Mouse (Mus musculus): ENCODE results near the gene Ercc2. TPM values are rescaled to one million over a fixed set of nuclear protein-coding genes. Genes with fewer than 3 reads are reported as not detected.

Ercc2 gene
- polyA plus RNA-seq, 1 experiment from 2014 or later = 24.4 TPM

DNA sequence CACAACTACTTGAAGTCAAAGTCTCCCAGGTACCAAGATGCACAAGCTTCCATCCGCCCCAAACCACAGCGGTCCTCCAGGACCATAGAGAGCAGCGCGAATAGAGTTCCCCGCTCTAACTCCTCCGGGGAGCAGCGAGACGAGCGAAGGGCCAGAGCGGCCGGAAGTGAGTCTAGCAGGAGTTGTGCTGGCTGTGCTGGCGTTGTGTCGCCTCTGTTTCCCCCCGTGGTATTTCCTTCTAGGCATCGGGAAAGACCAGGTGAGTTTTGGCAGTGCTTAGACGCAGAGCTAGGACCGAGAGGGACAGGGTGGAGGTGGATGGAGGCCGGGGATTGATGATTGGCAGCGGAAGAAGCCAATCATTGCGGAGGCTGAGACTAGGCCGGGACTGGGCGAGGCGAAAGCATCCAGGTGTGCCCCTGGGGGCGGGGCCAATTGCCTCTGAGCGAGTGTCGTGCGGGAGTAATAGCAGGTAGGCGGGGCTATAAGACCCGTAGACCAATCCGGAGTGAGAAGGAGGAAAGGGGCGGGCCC is 36.8 kb upstream of the Ercc2 start:
- 1% methylated on average over 31 of the region's 31 CpGs for WGBS

DNA sequence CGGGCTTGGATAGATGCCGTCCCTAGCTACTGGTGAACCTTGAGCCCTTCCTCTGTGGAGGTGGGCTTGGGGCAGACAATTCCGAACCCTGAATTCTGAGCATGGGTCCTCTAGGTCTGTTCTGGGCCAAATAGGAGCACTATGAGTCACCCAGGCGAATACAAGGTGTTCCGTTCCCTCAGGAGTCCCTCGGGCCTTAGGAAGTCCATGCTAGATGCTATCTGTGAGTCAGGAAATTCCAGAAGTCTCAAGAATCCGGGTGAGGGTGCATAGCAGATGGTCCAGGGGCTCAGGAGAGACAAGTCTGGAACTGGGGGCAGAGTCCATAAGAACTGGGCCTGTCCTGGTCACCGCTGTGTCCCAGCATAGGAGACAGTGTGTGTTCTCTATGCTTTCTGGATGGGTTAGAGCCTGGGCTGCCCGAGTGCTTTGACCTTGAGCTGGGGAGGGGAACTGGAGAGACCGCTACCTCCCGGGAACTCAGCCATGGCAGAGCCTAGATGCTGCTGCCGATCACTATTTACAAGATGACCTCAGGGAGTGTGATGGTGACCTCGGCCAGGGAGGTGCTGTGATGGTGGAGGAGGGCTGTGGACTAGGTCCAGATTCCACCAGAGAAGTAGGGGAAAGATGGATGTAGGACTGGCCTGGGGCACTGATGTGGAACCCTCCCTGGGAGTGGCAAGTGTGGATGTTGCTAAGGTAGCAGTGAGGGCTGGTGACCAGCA is 32.5 kb upstream of the Ercc2 start:
- Histone ChIP-seq H3K9ac (no peak overlapping the region), H3K4me2 (no peak overlapping the region), H3K36me3 (peaks cover 37% of the 10 kb centered on the region), H3K4me3 (no peak overlapping the region), H3K27ac (replicated peaks) (no peak overlapping the region), H3K27me3 (no peaks in the 10 kb centered on the region), H3K4me1 (replicated peaks) (peaks cover 18% of the 10 kb centered on the region), H3K9me3 (no peaks in the 10 kb centered on the region)
- 91% methylated on average over 13 of the region's 13 CpGs for whole genome bisulfite sequencing
- no peak for ATAC-seq (ENCODE audit: low FRiP score, low read depth)

More for the DNA sequence above, 36.8 kb upstream of the Ercc2 start:
- peak overlapping the region; percentile 82 for H3K4me3 ChIP-seq
- peak overlapping the region; percentile 89 for H3K4me2 ChIP-seq
- 0 out of 2 replicates have a peak, but pooled peaks cover 14% of the 10 kb centered on the region for H3K27me3 ChIP-seq
- H3K9me3 ChIP-seq = no peaks in the 10 kb centered on the region
- H3K27ac ChIP-seq (replicated peaks) = peak overlapping the region; percentile 89
- peaks cover 13% of the 10 kb centered on the region; the same call in 1 of the 2 replicates for H3K36me3 ChIP-seq
- H3K9ac ChIP-seq = peak overlapping the region; percentile 77
- ATAC-seq (ENCODE audit: low FRiP score, low read depth) = peak; percentile 96
- H3K4me1 ChIP-seq (replicated peaks) = peaks cover 49% of the 10 kb centered on the region

- H3K9ac ChIP-seq = no peak overlapping the region
- no peaks in the 10 kb centered on the region for H3K9me3 ChIP-seq
- peaks cover 13% of the 10 kb centered on the region for H3K4me1 ChIP-seq (replicated peaks)
- H3K27me3 ChIP-seq = no peaks in the 10 kb centered on the region
- H3K27ac ChIP-seq (replicated peaks) = no peak overlapping the region
- H3K4me2 ChIP-seq = no peak overlapping the region
- H3K36me3 ChIP-seq = peaks cover 45% of the 10 kb centered on the region
- no peak for ATAC-seq (ENCODE audit: low FRiP score, low read depth)
- no peak overlapping the region for H3K4me3 ChIP-seq
- WGBS = 96% methylated on average over 8 of the region's 8 CpGs
Measured at GRCm38 (mm10) chr7:19350221-19350620, 31.6 kb upstream of the Ercc2 start.

- Histone ChIP-seq H3K4me1 (replicated peaks) (peaks cover 10% of the 10 kb centered on the region), H3K4me3 (no peak overlapping the region), H3K27ac (replicated peaks) (no peak overlapping the region), H3K36me3 (peaks cover 49% of the 10 kb centered on the region), H3K27me3 (no peaks in the 10 kb centered on the region), H3K9me3 (no peaks in the 10 kb centered on the region), H3K9ac (no peak overlapping the region), H3K4me2 (no peak overlapping the region)
- 93% methylated on average over 5 of the region's 5 CpGs for WGBS
- no peak for ATAC-seq (ENCODE audit: low FRiP score, low read depth)
Measured at GRCm38 (mm10) chr7:19354991-19355390, 26.8 kb upstream of the Ercc2 start.

GRCm38 (mm10) chr7:19356311-19356710 is 25.5 kb upstream of the Ercc2 start:
- ATAC-seq (ENCODE audit: low FRiP score, low read depth) = no peak
- Histone ChIP-seq H3K9me3 (no peaks in the 10 kb centered on the region), H3K4me2 (no peak overlapping the region), H3K4me3 (no peak overlapping the region), H3K27me3 (peaks cover 3% of the 10 kb centered on the region; the same call in 1 of the 2 replicates), H3K27ac (replicated peaks) (no peak overlapping the region), H3K36me3 (peaks cover 44% of the 10 kb centered on the region), H3K9ac (no peak overlapping the region), H3K4me1 (replicated peaks) (peaks cover 22% of the 10 kb centered on the region)
- 72% methylated on average over 10 of the region's 10 CpGs for WGBS

DNA sequence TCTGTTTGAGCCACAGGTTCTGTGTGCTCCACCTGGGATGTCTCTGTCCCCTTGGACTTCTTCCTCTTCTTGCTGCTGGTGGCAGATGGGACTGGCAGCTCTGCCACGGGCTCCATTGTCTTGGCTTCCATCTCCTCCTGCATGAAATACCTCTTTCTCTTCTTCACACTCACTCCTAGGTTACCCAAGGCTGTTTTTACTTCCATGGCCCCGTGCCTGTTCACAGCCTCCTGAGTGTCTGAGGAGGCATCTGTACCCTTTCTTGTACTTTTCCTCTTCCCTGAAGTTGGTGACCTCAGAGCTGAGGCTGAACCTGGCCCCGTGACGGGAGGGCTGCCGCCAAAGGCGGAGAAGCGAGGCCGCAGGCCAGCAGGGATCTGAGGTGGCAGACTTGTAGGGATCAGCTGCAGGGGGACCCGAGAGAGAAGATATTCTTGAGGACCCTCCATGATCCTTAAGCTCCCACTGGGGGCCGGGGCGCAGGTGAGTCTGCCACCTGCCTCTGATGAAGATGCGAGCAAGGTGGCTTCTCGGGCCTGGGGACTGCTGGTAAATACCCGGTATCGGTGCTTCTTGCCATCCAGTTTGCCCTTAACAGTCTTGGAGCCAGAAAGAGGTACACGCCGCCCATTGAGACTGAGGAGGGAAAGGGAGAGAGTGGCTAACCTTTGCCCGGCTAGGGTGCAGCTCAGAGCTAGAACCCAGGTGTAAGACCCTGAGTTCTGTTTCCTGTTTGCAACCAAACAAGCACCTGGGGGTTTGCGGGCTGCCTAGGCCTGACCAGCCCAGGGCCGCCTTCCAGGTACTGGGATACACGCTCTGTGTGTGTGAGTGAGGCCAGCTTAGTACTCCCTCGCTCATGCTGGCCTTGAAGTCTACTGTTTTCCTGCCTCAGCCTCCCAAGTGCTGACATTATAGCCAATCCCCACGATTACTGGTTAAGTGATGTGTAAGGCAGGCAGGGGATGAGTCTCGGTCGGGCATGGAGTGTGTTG is 24.1 kb upstream of the Ercc2 start:
- Histone ChIP-seq H3K4me2 (peak overlapping the region; percentile 96), H3K27me3 (peaks cover 11% of the 10 kb centered on the region), H3K4me1 (replicated peaks) (peaks cover 34% of the 10 kb centered on the region), H3K36me3 (peaks cover 31% of the 10 kb centered on the region), H3K27ac (replicated peaks) (no peak overlapping the region), H3K9me3 (no peaks in the 10 kb centered on the region), H3K9ac (no peak overlapping the region), H3K4me3 (peak overlapping the region; percentile 82; the same call in 1 of the 2 replicates)
- no peak for ATAC-seq (ENCODE audit: low FRiP score, low read depth)
- WGBS = 91% methylated on average over 25 of the region's 25 CpGs

GRCm38 (mm10) chr7:19358634-19359033 is 23.2 kb upstream of the Ercc2 start:
- ATAC-seq (ENCODE audit: low FRiP score, low read depth) = no peak
- Histone ChIP-seq H3K27ac (replicated peaks) (no peak overlapping the region), H3K4me1 (replicated peaks) (peaks cover 34% of the 10 kb centered on the region), H3K36me3 (peaks cover 29% of the 10 kb centered on the region), H3K27me3 (peaks cover 15% of the 10 kb centered on the region), H3K4me3 (peak overlapping the region; percentile 82), H3K9me3 (no peaks in the 10 kb centered on the region), H3K9ac (peak overlapping the region; percentile 68), H3K4me2 (peak overlapping the region; percentile 96)
- 25% methylated on average over 13 of the region's 13 CpGs for WGBS

- H3K36me3 ChIP-seq = peaks cover 25% of the 10 kb centered on the region
- H3K4me2 ChIP-seq = peak within 1 kb of the TSS; percentile 96
- peak within 1 kb of the TSS; percentile 46 for H3K27ac ChIP-seq (replicated peaks)
- H3K9me3 ChIP-seq = no peaks in the 10 kb centered on the region
- H3K27me3 ChIP-seq = peaks cover 15% of the 10 kb centered on the region
- H3K4me3 ChIP-seq = peak within 1 kb of the TSS; percentile 82
- peaks cover 34% of the 10 kb centered on the region for H3K4me1 ChIP-seq (replicated peaks)
- H3K9ac ChIP-seq = peak within 1 kb of the TSS; percentile 68
- WGBS = 0% methylated on average over 31 of the region's 31 CpGs
- ATAC-seq (ENCODE audit: low FRiP score, low read depth) = peak; percentile 87
Measured at GRCm38 (mm10) chr7:19359299-19359891, 22.4 kb upstream of the Ercc2 start, which contains the start of the genes Cd3eap and Ppp1r13l. TSS of gene Cd3eap (minus strand) at chr7:19359483. TSS of gene Ppp1r13l (plus strand) at chr7:19359749.

DNA sequence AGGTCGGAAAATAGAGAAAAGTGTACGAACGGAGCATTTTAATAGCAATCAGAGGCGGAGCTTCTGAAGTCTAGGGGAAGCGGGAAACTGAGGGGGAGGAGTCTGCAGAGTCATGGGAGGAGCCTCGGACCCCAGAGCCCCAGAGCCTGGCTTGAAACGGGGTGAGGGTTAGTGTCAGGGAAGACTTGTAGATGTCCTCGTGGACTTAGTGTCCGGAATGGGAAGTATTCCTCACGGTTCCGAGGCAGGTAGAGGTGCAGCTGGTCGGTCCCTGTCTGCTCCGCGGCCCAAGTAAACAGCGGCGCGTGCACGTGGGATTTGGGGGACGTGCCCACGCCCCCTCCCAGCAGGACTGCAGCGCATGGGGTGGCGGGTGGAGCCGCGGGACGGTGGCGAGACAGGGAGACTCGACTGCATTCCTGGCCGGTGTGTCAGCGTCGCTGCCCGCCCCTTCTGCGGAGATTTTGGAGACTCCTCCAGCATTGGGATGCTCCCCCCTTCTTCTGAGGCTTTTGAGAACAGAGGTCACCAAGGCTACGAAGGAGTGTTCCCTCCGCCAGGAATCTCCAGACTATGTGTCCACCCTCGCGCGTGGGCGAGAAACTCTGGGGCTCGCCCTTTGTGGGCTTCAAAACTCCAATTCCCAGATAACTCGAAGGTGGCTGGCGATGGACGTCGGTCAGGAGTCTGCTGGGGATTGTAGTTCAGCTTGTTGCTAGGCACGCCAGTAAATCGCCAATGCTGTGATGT is 21.7 kb upstream of the Ercc2 start:
- Histone ChIP-seq H3K27me3 (peaks cover 15% of the 10 kb centered on the region), H3K9ac (peak overlapping the region; percentile 68), H3K36me3 (peaks cover 18% of the 10 kb centered on the region), H3K4me3 (peak overlapping the region; percentile 82), H3K4me1 (replicated peaks) (peaks cover 34% of the 10 kb centered on the region), H3K27ac (replicated peaks) (peak overlapping the region; percentile 46; the same call in 1 of the 2 replicates), H3K4me2 (peak overlapping the region; percentile 96), H3K9me3 (no peaks in the 10 kb centered on the region)
- under 1% methylated on average over 45 of the region's 45 CpGs for WGBS
- ATAC-seq (ENCODE audit: low FRiP score, low read depth) = peak; percentile 58

DNA sequence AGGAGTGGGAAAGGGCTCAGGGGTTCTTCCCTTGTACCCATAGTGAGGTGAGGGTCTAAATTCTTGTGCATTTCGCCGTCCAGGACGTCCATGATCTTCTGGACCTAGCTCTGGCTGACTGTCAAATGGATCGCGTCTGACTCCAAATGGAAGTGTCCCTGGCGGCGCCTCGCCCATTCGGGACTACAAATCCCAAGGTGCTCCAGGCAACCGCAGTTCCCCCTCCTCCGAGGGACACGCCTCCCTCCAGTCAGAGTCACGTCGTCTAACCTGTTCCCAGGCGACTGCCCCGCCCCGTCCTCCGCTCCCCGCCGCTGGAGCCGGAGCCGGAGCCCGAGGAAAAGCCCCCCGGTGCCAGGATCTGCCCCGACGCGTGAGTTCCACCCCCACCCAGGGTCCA is 20.9 kb upstream of the Ercc2 start:
- H3K4me3 ChIP-seq = peak overlapping the region; percentile 82
- H3K27me3 ChIP-seq = peaks cover 15% of the 10 kb centered on the region
- peaks cover 13% of the 10 kb centered on the region for H3K36me3 ChIP-seq
- H3K9ac ChIP-seq = peak overlapping the region; percentile 55
- under 1% methylated on average over 27 of the region's 27 CpGs for WGBS
- peak overlapping the region; percentile 96 for H3K4me2 ChIP-seq
- H3K9me3 ChIP-seq = no peaks in the 10 kb centered on the region
- peaks cover 34% of the 10 kb centered on the region for H3K4me1 ChIP-seq (replicated peaks)
- H3K27ac ChIP-seq (replicated peaks) = no peak overlapping the region
- peak; percentile 63 for ATAC-seq (ENCODE audit: low FRiP score, low read depth)

- no peak overlapping the region for H3K27ac ChIP-seq (replicated peaks)
- peak overlapping the region; percentile 82 for H3K4me3 ChIP-seq
- WGBS = 13% methylated on average over 16 of the region's 16 CpGs
- no peak for ATAC-seq (ENCODE audit: low FRiP score, low read depth)
- 0 out of 2 replicates have a peak overlapping the region, but pooled peaks have one; percentile 55 for H3K9ac ChIP-seq
- H3K9me3 ChIP-seq = no peaks in the 10 kb centered on the region
- H3K4me1 ChIP-seq (replicated peaks) = peaks cover 34% of the 10 kb centered on the region
- H3K27me3 ChIP-seq = peaks cover 15% of the 10 kb centered on the region
- H3K36me3 ChIP-seq = peaks cover 8% of the 10 kb centered on the region
- peak overlapping the region; percentile 96 for H3K4me2 ChIP-seq
Measured at GRCm38 (mm10) chr7:19361720-19362119, 20.1 kb upstream of the Ercc2 start.

Measured in hindbrain, embryonic 15.5 days (tissue).